Mouse (Mus musculus) erythroblast, embryonic 14.5 days (primary cell): ENCODE data around the gene Rrad.

Source experiments
- GATA1 ChIP-seq: IDR thresholded peaks from 2 replicates; pipeline ENCODE4 v1.6.1; 2012; ENCODE audit warnings: low read length, inconsistent platforms, mixed read lengths
- TAL1 ChIP-seq: IDR thresholded peaks from 3 replicates; pipeline ENCODE4 v1.6.1; 2012; ENCODE audit warnings: low read length, inconsistent platforms, mixed read lengths

DNA sequence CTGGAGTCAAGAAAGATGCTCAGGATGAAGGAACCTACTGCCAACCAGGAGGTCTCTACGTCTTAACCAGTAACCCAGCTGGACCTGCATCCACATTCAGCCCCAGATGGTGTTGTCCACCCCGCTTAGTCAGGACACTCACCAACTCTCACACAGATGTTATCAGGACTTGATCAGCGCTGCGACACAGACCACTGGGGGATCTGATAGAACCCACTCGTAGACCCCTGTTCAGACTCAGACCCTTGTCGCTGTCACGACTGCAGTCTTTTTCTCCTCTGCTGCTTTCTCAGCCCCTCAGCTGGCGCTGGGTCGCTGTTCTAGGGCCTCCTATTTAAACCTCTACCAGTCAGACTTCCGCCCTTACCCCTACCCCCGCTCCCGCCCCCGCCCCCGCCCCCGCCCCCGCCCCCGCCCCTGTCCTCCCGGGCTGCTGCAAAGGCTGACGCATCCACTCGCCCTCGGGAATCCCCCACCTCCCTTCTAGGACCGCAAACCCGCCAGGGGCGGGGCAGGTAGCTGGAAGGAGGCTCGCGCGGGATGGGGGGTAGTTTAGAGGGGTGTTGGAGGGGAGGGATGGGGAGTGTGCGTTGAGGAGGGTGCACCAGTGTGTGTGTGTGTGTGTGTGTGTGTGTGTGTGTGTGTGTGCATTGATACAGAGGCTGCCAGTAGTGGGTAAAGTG is at the start of gene Rrad:
- TF ChIP-seq GATA1 (no peak), TAL1 (no peak)
